Mouse (Mus musculus): ENCODE data around the gene Usp31.

Usp31 gene

DNA sequence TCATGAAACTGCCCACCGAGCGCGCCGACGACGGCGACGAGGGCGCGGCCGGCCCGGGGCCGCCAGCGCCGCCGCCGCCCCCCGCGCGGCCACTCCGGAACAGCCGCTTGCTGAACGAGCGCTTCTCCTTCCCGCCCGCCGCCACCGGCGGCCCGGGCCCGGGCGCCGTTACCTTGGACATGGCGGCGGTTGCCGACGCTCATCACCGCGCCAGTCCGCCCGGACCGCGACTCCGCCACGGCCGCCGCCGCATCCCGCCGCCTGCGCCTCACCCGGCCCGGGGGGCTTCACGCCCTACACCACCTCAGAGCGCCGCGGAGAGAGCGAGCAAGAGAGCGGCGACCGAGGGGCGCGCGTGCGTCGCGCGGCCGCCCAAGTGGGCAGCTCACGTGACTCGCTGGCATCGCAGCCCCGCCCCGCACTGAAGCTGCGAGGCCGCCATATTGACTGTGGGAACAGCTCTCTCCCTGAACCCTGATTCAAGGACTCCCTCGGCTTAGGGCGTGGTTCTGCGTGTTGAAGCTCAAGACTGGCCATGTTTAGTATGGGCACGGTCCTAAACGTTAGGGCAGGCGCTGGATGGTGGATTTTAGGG, at the start of gene Usp31:
Usp31 (minus strand) TSS at position 181 of the 595 bp plus-strand sequence.
- DNase-seq, result peak; percentile 93 to 96

DNA sequence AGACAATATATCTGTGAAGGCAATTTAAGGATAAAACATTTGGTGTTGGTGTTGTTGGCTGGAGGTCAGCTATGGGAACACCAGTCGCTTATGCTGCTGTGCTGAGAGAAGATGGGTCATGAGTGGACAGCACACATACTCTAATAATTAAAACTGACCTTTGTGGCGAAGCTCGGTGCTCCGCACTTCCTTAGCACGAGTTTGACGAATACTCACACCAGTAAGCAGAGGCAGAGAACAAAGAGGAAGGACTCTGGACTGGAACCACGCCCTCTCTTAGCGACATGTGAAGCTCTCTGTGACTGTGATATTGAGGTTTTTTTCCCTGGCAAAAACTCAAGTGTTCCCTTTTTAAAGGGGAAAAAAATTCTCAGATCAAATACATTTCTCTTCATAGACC, 47.7 kb upstream of the Usp31 start:
- no peak for DNase-seq

DNA sequence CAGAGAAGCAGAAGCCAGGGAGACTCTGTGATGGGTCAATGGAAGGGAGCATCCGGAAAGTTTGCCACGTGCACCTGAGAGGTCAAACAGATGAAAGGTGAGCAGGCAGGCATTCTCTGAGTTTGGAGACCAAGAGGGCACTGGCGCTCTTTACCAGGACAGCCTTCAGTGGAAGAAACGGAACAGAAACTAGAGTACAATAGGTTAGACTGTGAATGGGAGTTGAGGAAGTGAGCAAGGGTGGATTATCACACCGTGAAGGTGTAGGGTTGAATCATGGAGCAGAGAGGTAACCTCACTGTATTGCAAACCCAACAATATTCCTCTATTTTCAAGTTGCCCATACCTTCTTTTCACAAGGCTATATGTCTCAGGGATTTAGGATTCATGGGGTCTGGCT, 43.2 kb upstream of the Usp31 start:
- no peak for DNase-seq

DNA sequence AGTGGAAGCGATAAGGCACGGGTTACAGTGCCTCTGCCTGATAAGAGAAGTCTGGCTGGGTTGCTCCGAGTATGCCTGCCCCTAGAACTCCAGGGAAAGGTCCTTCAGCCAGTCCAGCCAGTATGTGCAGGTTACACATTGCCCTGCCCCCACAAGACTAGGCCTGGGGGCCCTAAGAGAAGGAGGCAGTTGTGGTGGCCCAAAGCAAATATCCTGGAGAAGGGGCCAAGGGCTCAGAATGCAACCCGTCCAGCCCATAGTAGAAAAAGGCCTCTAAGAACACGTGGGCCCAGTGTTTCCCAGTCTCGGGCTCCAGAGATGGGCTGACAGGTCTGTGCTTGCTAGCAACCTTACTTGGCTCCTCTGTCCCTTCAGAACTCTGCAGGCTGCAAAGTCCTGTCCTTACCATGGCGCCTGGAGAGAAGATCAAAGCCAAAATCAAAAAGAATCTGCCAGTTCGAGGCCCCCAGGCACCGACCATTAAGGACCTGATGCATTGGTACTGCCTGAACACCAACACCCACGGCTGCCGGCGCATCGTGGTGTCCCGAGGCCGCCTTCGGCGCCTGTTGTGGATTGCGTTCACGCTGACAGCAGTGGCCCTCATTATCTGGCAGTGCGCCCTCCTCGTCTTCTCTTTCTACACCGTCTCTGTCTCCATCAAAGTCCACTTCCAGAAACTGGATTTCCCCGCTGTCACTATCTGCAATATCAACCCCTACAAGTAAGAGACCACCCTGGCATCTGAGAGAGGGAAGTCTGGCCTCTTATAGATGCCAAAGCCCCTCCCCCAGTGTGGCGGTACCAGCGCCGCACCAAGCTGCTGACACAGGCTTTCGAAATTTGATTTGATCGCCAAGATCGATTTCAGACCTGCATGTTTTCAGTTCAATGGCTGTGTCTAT, 30.7 kb upstream of the Usp31 start:
- no peak for DNase-seq

DNA sequence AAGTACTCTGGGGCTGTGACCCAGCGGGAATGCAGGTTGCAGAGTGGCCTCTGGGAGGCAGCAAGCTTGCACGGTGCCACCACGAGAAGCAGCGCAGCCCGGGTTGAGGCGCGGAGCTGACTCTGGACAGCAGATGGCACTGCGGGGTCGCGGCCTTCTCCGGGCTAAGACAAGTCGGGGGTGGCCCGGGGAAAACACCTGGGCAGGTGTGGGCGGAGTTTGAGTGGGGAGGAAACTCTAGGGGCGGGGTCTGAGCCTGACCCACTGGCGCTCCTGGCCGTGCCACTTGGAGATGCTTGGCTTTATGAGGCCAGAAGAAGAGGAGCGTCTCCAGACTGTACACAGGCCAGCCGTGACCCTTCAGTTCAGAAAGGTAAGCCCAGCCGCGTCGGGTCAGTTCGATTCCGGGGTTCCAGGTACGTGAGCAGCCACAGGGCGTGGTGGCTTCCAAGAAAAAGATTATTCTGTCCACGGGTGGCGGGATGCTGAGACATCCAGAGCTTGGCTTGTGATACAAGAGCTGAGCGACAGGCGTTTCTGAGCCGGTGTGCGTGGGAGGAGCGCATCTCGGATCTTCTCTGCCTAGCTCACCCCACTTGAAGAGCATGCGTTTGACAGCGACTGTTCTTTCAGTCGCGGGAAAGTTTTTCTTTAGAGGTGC, 27.2 kb upstream of the Usp31 start, which contains the start of gene Scnn1g:
Scnn1g (plus strand) TSS at position 309 of the 661 bp plus-strand sequence.
- DNase-seq, result peak; percentile 90 to 93

DNA sequence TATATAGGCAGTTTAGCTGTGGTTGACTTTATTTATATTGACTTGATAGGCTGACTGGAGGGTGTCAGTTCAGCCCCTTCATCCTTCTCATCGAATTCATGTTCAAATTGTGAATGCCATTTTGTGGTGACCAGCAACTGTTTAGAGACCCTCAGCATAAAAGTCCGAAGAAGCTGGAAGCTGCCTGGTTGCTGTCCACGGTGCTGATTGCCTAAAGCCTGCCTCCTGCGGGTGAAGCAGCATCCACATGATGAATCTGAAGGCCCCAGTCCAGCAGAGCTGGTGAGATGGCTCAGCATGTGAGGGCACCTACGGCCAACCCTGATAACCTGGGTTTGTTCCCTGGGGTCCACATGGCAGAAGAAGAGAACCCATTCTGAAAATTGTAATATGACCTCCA, 23.2 kb upstream of the Usp31 start:
- DNase-seq, result peak; percentile 88

DNA sequence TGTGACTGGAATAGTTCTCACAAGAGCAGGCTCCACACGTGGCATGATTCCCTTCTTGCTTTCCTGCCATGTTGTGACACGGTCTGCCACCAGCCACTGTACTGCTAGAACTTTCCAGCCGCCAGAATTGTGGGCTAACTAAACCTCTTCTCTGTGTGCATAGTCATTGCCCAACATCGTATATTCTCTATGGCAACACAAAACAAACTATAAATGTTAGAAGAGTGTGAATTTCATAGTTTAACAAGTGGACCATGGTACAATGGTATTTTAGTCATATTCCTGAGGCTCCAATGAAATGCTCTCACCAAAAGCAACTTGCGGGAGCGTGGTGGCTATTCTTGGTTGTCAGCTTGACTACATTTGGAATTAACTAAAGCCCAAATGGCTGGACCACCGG, 10.0 kb upstream of the Usp31 start:
- DNase-seq, result no peak

DNA sequence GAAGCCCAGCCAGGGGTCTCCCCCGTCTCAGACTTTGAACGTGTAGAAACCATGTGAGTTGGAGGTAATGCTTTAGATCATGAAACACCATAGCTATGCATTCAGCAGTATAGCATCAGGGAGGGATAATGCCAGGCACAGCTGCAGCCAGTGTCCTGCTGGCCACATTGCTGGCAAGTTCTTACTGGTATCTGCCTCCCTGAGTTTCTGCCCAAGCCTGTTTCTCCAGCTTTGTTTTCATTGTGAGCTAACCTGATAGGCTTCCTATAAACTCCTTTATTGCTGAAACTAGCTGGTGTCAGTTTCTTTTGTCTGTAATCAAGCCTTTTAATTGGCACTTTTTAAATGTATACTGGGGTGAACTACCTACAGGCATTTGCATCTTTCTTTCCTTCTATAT, 4.1 kb upstream of the Usp31 start:
- no peak for DNase-seq

DNA sequence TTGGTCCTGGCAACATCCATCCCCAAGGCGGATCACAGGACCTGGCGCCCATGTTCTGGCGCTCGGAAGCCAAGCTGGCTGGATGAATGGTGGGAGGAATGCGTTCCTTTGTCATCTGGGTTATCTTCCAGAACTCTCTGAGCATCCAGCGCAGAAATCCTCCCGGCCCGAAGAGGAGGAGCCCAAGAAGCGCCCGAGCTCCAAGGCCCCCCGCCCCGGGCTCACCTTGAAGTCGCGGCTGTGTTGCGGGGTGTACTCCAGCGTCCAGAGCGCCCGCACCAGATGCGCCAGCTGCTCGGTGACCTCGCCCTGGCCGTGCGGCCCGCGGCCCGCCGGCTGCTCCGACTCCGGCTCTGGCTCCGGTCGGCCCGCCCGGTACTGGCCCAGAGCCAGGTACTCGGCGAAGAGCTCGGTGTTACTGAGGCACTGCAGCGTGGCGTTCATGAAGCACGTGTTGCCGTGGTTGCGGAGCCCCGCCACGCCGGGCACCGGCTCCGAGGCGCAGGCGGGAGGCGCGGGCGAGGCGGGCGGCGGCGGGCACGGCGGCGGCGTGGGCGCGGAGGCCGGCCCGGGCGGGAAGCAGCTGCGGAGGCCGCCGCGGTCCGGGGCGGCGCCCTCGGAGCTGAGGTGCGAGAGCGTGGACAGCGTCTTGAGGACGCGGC, 511 bp downstream of the Usp31 start:
- peak; percentile 46 to 67 for DNase-seq

DNA sequence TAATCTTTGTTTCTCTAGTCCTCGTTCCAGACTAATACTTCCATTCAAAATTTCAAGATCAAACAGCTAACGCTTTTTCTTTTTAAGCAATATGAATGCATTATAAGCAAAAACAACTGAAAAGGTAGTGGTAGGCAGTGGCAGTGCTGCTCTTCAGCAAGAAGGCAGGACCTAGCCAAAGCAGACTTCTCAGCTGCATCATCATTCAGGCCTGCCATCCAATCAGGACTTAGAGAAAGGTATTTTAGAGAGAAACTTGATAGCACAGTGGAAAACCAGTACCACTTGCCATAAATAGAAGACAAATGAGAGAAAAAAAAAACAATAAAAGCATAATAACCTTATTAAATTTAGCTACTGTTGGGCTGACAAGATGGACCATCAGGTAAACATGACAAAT, 2.0 kb downstream of the Usp31 start:
- DNase-seq, result no peak

DNA sequence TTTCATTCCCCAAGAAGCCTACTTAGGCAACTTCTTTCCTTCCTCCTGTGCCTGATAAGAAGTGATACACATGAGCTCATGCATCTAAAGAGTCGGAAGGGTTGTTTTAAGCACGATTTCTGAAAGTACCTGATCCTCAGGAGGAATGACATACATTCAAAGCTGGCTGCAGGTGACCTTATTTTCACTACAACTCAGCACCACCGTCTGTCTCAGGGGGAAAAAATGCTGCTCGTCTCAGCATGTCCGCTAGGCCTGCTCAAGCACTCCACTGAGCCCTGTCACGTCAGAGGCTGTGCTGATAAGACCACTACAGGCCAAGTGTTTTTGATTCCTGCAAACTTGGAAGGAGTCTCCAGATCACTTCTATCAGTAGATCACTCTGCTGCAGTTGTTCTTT, 5.1 kb downstream of the Usp31 start:
- DNase-seq, result no peak

DNA sequence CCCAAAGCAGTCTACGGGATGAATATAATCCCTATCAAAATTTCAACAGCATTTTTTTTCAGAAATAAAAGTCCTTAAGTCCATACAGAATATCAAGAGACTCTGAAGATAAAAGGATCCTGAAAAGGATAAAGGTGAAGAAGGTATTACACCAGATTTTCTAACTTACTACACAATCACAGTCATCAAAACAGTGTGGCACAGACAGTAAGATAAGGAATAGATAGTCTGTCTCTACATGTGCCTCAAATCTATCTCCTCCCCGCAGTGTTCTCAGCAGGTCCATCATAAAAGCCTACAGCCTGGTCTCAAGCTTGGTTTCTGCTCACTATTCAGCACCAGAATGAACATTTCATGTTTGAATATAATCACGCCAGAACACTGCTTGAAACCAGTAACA, 6.6 kb downstream of the Usp31 start:
- no peak for DNase-seq

DNA sequence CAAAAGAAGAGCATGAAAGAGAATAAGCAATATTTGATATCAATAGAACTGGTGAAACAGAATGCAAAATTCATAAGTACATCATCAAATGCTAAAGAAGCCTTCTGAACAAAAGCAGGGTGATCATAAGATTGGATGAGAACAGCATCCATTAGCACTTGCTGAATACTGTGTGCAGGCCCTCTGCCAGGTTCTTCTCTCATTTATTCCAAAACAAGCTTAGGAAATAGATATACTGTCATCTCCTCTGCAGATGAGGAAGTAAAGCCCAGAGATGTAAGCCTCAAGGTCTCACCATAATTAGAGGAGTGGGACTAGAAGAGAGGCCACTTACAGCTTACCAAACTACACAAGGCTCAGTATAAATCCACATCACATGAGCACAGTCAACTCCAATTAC, 7.8 kb downstream of the Usp31 start:
- DNase-seq, result no peak

DNA sequence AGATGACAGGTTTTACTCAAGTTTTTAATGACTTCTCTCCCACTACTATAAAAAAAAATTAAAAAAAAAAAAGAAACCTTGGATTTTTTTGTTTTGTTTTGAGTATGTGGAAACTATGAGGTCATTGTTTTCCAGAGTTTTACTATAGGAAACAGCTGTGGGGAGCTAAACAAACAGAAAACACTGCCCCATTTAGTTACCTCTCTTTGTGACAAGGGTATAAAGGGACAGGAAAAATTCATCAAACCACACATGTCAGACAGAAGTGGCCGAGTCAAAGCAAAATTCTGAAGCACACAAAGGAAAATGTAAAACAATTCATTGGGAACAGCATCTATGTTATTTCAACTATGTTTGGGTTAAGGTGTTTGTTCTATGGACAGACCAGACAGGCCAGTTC, 9.5 kb downstream of the Usp31 start:
- DNase-seq, result no peak

DNA sequence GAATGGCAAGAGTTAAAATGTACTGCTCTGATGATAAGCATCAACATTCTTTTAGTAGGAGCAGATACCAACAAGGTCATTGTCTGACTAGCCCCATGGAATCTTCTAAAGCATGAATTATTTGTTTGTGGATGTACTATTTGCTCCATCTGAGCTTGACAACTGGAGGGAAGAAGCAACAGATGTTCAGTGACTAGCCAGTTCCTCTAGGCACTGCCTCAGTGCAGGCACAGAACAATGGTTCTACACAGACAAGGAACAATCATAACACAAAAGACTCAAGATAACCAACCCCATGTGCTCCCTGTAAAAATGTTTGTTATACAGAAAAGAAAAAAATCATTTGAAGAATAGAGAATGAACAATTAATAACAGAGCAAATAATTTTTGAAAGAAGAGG, 9.9 kb downstream of the Usp31 start:
- no peak for DNase-seq

DNA sequence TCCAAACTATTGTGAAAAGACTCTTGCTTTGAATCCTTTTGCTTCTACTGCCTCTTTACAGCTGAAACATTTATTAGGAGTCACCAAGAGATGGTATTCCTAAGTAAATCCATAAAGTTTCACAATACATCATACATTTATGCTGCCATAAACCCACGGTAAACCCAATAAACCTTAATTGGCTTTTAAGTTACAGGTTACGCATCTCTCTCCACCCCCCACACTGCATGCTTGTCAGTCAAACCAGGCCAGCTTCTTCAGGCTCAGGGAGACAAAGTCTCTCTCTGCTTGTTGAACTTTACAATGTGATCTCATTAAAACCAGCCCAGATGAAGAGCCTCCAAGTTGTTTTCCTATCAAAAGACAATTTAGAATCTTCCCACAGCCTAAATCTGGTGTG, 15.2 kb downstream of the Usp31 start:
- no peak for DNase-seq

DNA sequence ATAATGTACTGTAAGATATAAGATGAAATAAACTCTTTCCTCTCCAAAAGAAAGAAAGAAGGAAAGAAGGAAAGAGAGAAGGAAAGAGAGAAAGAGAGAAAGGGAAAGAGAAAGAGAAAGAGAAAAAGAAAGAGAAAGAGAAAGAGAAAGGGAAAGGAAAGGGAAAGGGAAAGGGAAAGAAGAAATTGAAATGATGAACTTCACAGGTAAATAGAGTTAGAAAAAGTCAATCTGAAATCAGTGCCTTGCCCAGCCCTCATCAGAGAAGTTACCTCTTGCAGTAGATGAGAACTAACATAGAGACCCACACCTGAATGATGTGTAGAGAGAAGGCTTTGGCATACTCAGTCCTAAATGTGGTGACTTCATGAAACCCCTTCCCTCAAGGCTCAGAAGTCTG, 17.7 kb downstream of the Usp31 start:
- DNase-seq, result no peak

DNA sequence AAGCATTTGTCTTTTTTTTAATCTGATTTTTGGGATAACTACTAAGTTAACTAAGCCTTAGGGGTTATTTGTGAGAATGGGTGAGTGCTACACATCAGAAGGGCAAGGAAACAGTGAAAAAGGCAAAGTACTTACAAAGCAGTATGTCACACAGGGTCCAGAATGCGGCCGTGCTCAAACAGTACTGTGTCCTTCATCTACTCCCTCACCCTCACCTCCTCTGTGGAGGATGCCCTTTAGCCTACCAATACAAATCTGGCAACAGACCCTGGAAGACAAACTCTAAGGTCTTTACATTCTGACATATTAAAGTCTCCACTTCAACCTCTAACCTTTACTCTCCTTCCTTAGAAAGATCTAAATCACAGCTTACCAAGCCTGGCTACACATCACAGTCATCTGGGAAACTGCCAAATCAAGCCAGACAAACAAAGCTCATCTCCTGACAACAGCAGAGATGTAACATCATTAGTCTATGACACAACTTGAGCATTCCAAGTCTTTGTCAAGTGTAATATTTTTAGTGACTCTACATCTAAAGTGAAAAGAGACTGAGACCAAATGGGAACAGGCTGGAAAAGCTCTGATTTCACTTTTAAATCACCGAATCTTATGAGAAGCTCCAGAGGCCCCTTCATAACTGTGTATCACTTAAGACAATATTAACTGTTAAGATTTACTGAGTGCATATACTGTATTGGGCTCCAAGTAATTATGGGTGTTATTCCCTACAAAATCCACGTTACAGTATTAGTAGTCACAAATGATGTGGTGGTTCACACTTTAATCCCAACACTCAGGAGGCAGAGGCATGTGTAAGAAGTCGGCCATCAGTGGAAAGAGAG, 21.7 kb downstream of the Usp31 start:
- DNase-seq, result no peak

DNA sequence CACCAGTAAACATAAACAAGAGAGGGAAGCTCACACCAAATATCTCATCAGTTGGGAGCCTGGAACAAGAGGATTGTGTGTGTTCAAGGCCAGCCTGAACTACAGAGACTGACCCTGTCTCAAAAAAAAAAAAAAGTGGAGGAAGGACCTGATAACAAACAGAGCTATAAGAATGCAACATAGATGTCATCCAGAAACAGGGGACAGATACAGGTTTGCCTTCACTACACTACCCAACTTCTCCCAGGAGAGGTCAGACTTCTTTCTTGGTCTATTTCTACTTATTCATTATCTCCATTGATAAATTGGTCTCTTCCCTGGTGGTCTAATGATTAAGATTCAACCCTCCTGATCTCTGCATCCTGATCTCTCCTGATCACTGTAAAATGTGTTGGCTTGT, 25.9 kb downstream of the Usp31 start:
- no peak for DNase-seq

DNA sequence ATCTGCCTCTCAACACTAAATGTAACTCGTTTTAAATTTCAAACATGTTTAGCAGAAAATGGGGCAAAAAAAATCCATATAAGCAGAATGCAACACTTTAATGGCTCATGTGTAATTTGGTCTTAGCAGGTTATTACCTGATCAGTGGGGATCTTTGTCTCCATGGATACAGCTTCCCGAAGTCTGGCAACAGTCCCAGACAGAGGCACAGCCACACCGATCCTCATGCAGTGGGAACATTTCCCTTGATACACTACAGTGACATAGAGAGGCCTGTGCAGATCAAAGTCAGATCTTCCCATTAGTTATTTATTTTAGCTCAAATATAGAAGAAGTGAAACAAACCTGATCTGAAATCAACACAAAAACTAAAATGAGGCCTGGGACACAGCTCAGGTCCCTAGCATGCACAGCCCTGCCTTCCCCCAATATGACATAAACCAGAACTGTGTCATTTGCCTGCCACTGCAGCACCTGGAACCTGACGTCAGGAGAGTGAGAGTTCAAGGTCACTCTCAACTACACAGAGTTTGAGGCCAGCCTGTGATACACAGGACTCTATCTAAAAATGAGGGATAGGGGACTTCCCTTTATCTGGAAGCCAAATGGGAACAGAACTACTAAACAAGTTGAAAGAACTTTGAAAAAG, 29.8 kb downstream of the Usp31 start:
- DNase-seq, result peak; percentile 4 to 10

DNA sequence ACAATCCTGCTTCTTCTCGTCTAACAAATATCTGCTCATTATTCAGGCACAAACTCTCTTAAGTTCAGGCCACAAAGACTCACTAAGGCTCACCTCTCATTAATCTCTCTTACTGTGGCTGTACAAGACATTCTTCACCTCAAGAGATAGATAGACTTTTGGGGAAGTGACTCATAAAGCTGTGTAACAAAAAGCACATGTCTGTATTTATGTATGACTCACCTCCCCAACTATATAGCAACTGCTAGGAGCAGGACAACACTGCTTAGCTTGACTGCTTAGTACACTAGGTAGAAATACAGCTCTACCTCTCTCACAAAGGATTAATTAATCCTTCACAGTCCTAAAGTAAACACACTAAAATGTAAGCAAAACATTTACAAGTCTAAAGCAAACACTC, 46.3 kb downstream of the Usp31 start:
- no peak for DNase-seq

DNA sequence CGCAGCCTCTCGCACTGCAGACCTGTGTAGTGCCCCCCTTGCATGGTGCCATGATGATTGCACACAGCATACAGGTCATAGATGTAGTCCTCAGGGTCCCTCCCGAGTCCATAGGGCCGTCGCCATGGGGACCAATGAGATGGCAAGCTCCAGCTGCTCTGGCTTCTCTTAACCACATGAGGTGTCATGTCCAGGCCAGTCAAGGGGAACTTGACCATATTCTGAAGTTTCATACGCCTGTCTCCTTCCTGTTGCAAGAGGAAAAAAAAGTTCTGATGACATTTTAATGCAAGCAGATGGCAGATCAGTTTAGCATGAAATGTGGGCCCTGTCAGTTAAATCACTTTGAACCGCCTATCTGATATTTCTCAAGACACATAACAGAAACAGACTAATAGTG, 48.2 kb downstream of the Usp31 start:
- no peak for DNase-seq

All from kidney, postnatal 4 days (tissue).